Mouse (Mus musculus) lung, postnatal 0 days (tissue): ENCODE results near the gene Pcdh9.

ENCODE experiments used
- CTCF ChIP-seq: IDR thresholded peaks from 2 replicates; pipeline ENCODE4 v1.5.1; 2016; ENCODE audit warnings: antibody characterized with exemption, mild to moderate bottlenecking
- EP300 ChIP-seq: IDR thresholded peaks from 2 replicates; pipeline ENCODE4 v1.6.1; 2016; ENCODE audit warnings: antibody characterized with exemption, mild to moderate bottlenecking, control low read depth

GRCm38 (mm10) chr14:93275661-93276060 is 614.8 kb downstream of the Pcdh9 start:
- TF ChIP-seq EP300 (no peak), CTCF (no peak)
